In the genomic region with DNA sequence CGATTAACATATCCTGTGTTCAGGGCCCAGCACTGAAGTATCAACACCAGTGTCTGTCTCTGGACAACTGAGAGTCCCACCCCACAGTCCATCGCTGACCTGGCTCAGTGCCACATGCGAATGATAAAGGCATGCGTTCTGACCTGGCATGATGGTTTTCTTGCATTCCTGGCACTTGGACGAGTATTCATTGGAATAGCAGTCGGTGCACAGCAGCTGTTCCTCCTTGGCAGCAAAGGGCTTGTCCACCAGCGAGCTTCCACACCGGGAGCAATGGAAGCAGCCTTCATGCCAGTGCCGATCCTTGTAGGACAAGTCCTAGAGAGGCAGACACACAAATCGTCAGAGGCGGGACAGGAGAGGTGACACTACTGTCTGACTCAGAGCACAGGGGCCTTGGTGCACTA, we compare ENCODE assay signal across 11 mouse cellular contexts. TPM values are rescaled to one million over a fixed set of nuclear protein-coding genes. Genes with fewer than 3 reads are reported as not detected.
A peak's percentile ranks its signal among the peaks of the same experiment; 100 is the strongest.
DNase-seq lines count a peak whose midpoint lies in the region; ATAC-seq lines count a peak whose summit lies in the region.
"Had no signal": no experiment of that assay in that cellular context is flagged by ENCODE, and none has a peak within 500 bp of the region (broad histone marks: within the 10 kb centered on the region; RNA-seq: fewer than 3 reads in every experiment).

No protein-coding gene starts in this region.

- peaks cover 8% of the 10 kb centered on the region for H3K36me3 ChIP-seq in heart, embryonic 11.5 days (ENCODE audit: control insufficient read depth, insufficient read depth, low read length)
- H3K36me3 ChIP-seq in heart, embryonic 16.5 days (ENCODE audit: control insufficient read depth, insufficient read depth), result peaks cover 31% of the 10 kb centered on the region
- no peaks in the 10 kb centered on the region for H3K36me3 ChIP-seq in forebrain, embryonic 10.5 days (replicated peaks)
- H3K36me3 ChIP-seq: G1E had no signal

- no peaks in the 10 kb centered on the region for H3K27me3 ChIP-seq in heart, embryonic 11.5 days (ENCODE audit: control insufficient read depth, insufficient read depth, low read length)
- H3K27me3 ChIP-seq in heart, embryonic 16.5 days (ENCODE audit: control insufficient read depth, insufficient read depth, low read length), result no peaks in the 10 kb centered on the region
- H3K27me3 ChIP-seq in forebrain, embryonic 10.5 days (ENCODE audit: poor library complexity, severe bottlenecking), result no peaks in the 10 kb centered on the region
- H3K27me3 ChIP-seq: limb, embryonic 13.5 days had no signal

- intact Hi-C loops in heart, postnatal 25 days (cut with DNase I), result no loop called here

- ATAC-seq in heart, embryonic 11.5 days (replicated peaks; ENCODE audit: insufficient number of reproducible peaks, low FRiP score, low TSS enrichment), result no peak
- 0 out of 2 replicates have a peak, but pooled peaks have one; percentile 23 for ATAC-seq in heart, embryonic 16.5 days (replicated peaks; ENCODE audit: extremely low read depth, insufficient read depth, low FRiP score)

- H3K9me3 ChIP-seq in heart, embryonic 11.5 days (replicated peaks; ENCODE audit: control insufficient read depth, low read length), result no peaks in the 10 kb centered on the region
- H3K9me3 ChIP-seq in heart, embryonic 16.5 days (replicated peaks; ENCODE audit: control insufficient read depth, low read length), result no peaks in the 10 kb centered on the region
- H3K9me3 ChIP-seq in forebrain, embryonic 10.5 days, result no peaks in the 10 kb centered on the region
- H3K9me3 ChIP-seq: G1E; limb, embryonic 13.5 days had no signal

- WGBS in heart, embryonic 11.5 days (ENCODE audit: insufficient replicate concordance), result 67% methylated on average over 11 of the region's 11 CpGs
- 35% methylated on average over 11 of the region's 11 CpGs for WGBS in heart, embryonic 16.5 days
- 90% methylated on average over 11 of the region's 11 CpGs for WGBS in forebrain, embryonic 10.5 days

- no peak overlapping the region for H3K9ac ChIP-seq in heart, embryonic 11.5 days (ENCODE audit: low read depth, low read length)
- no peak overlapping the region for H3K9ac ChIP-seq in heart, embryonic 16.5 days (ENCODE audit: low read length)
- H3K9ac ChIP-seq: limb, embryonic 13.5 days had no signal

- no peak for DNase-seq in heart, postnatal 25 days (ENCODE audit: low spot score)
- peak; percentile 9 for DNase-seq in ovary, postnatal 14 days (ENCODE audit: low spot score)
- DNase-seq in ovary, adult 18-20 months (ENCODE audit: low spot score), result no peak
- DNase-seq in adrenal gland, postnatal 25 days, result peak; percentile 19
- no peak for DNase-seq in forebrain, embryonic 10.5 days (ENCODE audit: extremely low spot score, low spot score)
- no peak for DNase-seq in urinary bladder, postnatal 25 days (ENCODE audit: low spot score)
- DNase-seq: kidney, postnatal 36 days had no signal

- H3K27ac ChIP-seq in heart, embryonic 11.5 days (ENCODE audit: low read depth, low read length), result peak overlapping the region; percentile 41; the same call in 1 of the 2 replicates
- H3K27ac ChIP-seq in heart, embryonic 16.5 days (ENCODE audit: low read length), result peak overlapping the region; percentile 68
- H3K27ac ChIP-seq in forebrain, embryonic 10.5 days, result no peak overlapping the region
- H3K27ac ChIP-seq: limb, embryonic 13.5 days had no signal

- no peak overlapping the region for H3K4me3 ChIP-seq in heart, embryonic 11.5 days (ENCODE audit: low read depth, low read length)
- H3K4me3 ChIP-seq in heart, embryonic 16.5 days (ENCODE audit: low read length), result no peak overlapping the region
- no peak overlapping the region for H3K4me3 ChIP-seq in forebrain, embryonic 10.5 days
- H3K4me3 ChIP-seq: limb, embryonic 13.5 days had no signal

- no peak overlapping the region for H3K4me2 ChIP-seq in heart, embryonic 11.5 days
- peak overlapping the region; percentile 8; the same call in 1 of the 2 replicates for H3K4me2 ChIP-seq in heart, embryonic 16.5 days (ENCODE audit: low read depth, low read length)
- H3K4me2 ChIP-seq: limb, embryonic 13.5 days had no signal

- peaks cover 16% of the 10 kb centered on the region for H3K4me1 ChIP-seq in heart, embryonic 11.5 days (ENCODE audit: control insufficient read depth, insufficient read depth, low read length)
- peaks cover 50% of the 10 kb centered on the region for H3K4me1 ChIP-seq in heart, embryonic 16.5 days (ENCODE audit: control insufficient read depth, insufficient read depth, low read length)
- H3K4me1 ChIP-seq in forebrain, embryonic 10.5 days, result no peaks in the 10 kb centered on the region
- H3K4me1 ChIP-seq: limb, embryonic 13.5 days had no signal

RNA-seq across cellular contexts. Expression of a gene that starts 43.0 kb away (rescaled TPM):
- 22.4 and 29.8 TPM in 2 replicates for polyA plus RNA-seq in heart, embryonic 11.5 days (2014; fragmentation: Nextera tagmentation; extraction: Ambion mirVana)
- 10 to 100 TPM; 18.6 to 19.5 TPM for total RNA-seq in heart, postnatal 25 days (2021)
- 18.7 and 20.0 TPM in 2 replicates for total RNA-seq in adrenal gland, postnatal 25 days (2021)
- polyA plus RNA-seq in heart, embryonic 16.5 days (2015; fragmentation: Nextera tagmentation; extraction: Ambion mirVana), result 24.5 and 24.8 TPM in 2 replicates
- polyA plus RNA-seq in forebrain, embryonic 10.5 days (2016; fragmentation: Nextera tagmentation; extraction: Ambion mirVana), result 40.5 and 44.1 TPM in 2 replicates

RNA-seq across cellular contexts. Expression of a gene that starts 43.1 kb away (rescaled TPM):
- 8.6 and 8.7 TPM in 2 replicates for polyA plus RNA-seq in heart, embryonic 11.5 days (2014; fragmentation: Nextera tagmentation; extraction: Ambion mirVana)
- 10 to 100 TPM; 12.9 to 13.2 TPM for total RNA-seq in heart, postnatal 25 days (2021)
- total RNA-seq in adrenal gland, postnatal 25 days (2021), result 31.9 and 35.9 TPM in 2 replicates
- 7.2 and 7.3 TPM in 2 replicates for polyA plus RNA-seq in heart, embryonic 16.5 days (2015; fragmentation: Nextera tagmentation; extraction: Ambion mirVana)
- 13.2 and 13.6 TPM in 2 replicates for polyA plus RNA-seq in forebrain, embryonic 10.5 days (2016; fragmentation: Nextera tagmentation; extraction: Ambion mirVana)

RNA-seq across cellular contexts. Expression of a gene that starts 55.2 kb away (rescaled TPM):
- polyA plus RNA-seq in heart, embryonic 11.5 days (2014; fragmentation: Nextera tagmentation; extraction: Ambion mirVana), result 181 and 186 TPM in 2 replicates
- total RNA-seq in heart, postnatal 25 days (2021), result 1,000 to 10,000 TPM; 2,139 to 2,275 TPM
- 17.3 and 22.9 TPM in 2 replicates for total RNA-seq in adrenal gland, postnatal 25 days (2021)
- 426 and 443 TPM in 2 replicates for polyA plus RNA-seq in heart, embryonic 16.5 days (2015; fragmentation: Nextera tagmentation; extraction: Ambion mirVana)
- polyA plus RNA-seq in forebrain, embryonic 10.5 days (2016; fragmentation: Nextera tagmentation; extraction: Ambion mirVana), result 4.6 and 4.7 TPM in 2 replicates
- polyA plus RNA-seq: G1E had no signal

Comparison
In these comparisons a context has a peak if more than half of its experiments do, and no peak if none do; other contexts are left out.
1. DNase-seq: peak in ovary, postnatal 14 days (single experiment) and adrenal gland, postnatal 25 days (single experiment); none in heart, postnatal 25 days (single experiment), ovary, adult 18-20 months (single experiment), forebrain, embryonic 10.5 days (single experiment) and urinary bladder, postnatal 25 days (single experiment).
2. RNA of a gene that starts 55.2 kb away (polyA plus RNA-seq): 426 to 443 TPM in heart, embryonic 16.5 days and 181 to 186 TPM in heart, embryonic 11.5 days; 4.6 to 4.7 TPM in forebrain, embryonic 10.5 days; every median in the first group is over 10 times any median in the second.